Mouse (Mus musculus) midbrain, embryonic 12.5 days (tissue): ENCODE measurements around the gene Dse. TPM values are rescaled to one million over a fixed set of nuclear protein-coding genes. Genes with fewer than 3 reads are reported as not detected.

ENCODE experiments used
- ATAC-seq: fragments of 200-750 bp; cut with Nextera tagmentation; 2 replicates; pipeline ENCODE4 v1.8.0; 2017; ENCODE audit warnings: low read depth, moderate TSS enrichment, moderate library complexity; ENCODE audit not compliant: low FRiP score
- H3K27ac ChIP-seq: fragments of 300-500 bp; sonication (generic); replicated peaks from 2 replicates; pipeline ENCODE4 v1.5.1; 2016; ENCODE audit warnings: mild to moderate bottlenecking
- H3K27me3 ChIP-seq: fragments of 300-500 bp; sonication (generic); 2 replicates; pipeline ENCODE4 v1.6.1; 2016; ENCODE audit warnings: mild to moderate bottlenecking
- H3K36me3 ChIP-seq: fragments of 300-500 bp; sonication (generic); 2 replicates; pipeline ENCODE4 v1.6.1; 2016
- H3K4me1 ChIP-seq: fragments of 300-500 bp; sonication (generic); 2 replicates; pipeline ENCODE4 v1.6.1; 2016
- H3K4me2 ChIP-seq: fragments of 300-500 bp; sonication (generic); replicated peaks from 2 replicates; pipeline ENCODE4 v1.6.1; 2016; ENCODE audit warnings: mild to moderate bottlenecking, moderate library complexity
- H3K4me3 ChIP-seq: fragments of 300-500 bp; sonication (generic); 2 replicates; pipeline ENCODE4 v1.5.1; 2016; ENCODE audit warnings: mild to moderate bottlenecking
- H3K9ac ChIP-seq: fragments of 300-500 bp; sonication (generic); replicated peaks from 2 replicates; pipeline ENCODE4 v1.6.1; 2016; ENCODE audit warnings: mild to moderate bottlenecking, moderate library complexity
- H3K9me3 ChIP-seq: fragments of 300-500 bp; sonication (generic); 2 replicates; pipeline ENCODE4 v1.6.1; 2016; ENCODE audit warnings: mild to moderate bottlenecking
- WGBS: fragments of 180-500 bp; shearing (Covaris S2); methylation state at CpG from one replicate; pipeline ENCODE4 v1.1.7; 2016; 5-methylcytosine and 5-hydroxymethylcytosine counted together
- polyA plus RNA-seq: library from polyadenylated mRNA; unstranded; fragments of >200 nt; fragmentation: Nextera tagmentation; extraction: Ambion mirVana; gene quantifications from 2 replicates; pipeline ENCODE4 v1.2.1, GENCODE M21; 2016

Dse gene
- polyA plus RNA-seq, 1 experiment from 2014 or later: 20.5 TPM

- H3K27ac ChIP-seq: no peak overlapping the region
- 94% methylated on average over 2 of the region's 2 CpGs for WGBS
- no peaks in the 10 kb centered on the region for H3K4me1 ChIP-seq
- no peaks in the 10 kb centered on the region for H3K9me3 ChIP-seq
- H3K4me3 ChIP-seq: no peak overlapping the region
- ATAC-seq: no peak
- no peak overlapping the region for H3K9ac ChIP-seq
- no peaks in the 10 kb centered on the region for H3K36me3 ChIP-seq
- H3K27me3 ChIP-seq: no peaks in the 10 kb centered on the region
- H3K4me2 ChIP-seq: no peak overlapping the region
Measured at GRCm38 (mm10) chr10:34166971-34167370, 40.5 kb downstream of the Dse start.

- WGBS: 83% methylated on average over 12 of the region's 12 CpGs
- Histone ChIP-seq H3K36me3 (no peaks in the 10 kb centered on the region), H3K9me3 (no peaks in the 10 kb centered on the region), H3K4me2 (no peak overlapping the region), H3K27ac (no peak overlapping the region), H3K4me1 (no peaks in the 10 kb centered on the region), H3K27me3 (peaks cover 32% of the 10 kb centered on the region), H3K4me3 (no peak overlapping the region), H3K9ac (no peak overlapping the region)
- peak; percentile 34; the same call in 1 of the 2 replicates for ATAC-seq
Measured at GRCm38 (mm10) chr10:34155796-34156554, 51.5 kb downstream of the Dse start.

DNA sequence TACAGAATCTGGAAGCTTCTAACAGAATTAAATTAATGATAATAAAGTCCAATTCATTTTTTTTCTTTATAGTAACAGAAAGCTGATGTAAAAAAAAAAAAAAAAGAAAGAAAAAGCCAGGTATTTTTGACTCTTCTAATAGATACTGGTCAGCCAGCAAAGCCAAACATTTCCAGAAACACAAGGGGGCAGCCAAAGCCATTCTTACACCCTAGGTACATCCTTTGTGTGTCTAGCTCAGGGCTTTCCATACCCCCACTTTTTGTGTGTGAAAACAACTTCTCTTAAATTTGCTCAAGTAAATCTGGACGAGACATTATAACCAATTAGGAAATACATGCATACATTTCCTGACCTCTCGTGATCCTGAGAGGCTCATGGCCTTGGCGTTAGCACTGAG lies 55.7 kb downstream of the Dse start:
- H3K27ac ChIP-seq: no peak overlapping the region

DNA sequence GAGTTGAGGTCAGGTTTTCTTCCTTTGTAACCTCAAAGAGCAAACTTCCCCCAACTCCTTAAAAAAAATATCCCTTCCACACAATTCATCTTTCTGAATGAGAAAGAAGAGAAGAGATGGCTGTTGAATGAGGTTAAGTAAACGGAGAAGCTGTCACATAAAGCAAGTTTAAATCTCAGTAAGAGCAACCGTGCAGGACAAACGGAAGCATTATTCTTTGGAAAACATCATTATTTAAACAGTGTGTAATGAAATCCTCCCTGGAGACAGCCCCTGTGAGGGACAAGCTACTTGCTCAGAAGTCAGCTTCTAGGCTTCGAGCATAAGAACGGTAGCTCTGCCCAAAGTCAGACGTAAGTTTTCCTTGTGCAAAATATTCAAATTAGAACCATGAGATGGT lies 57.1 kb downstream of the Dse start:
- H3K4me3 ChIP-seq: no peak overlapping the region
- no peak overlapping the region for H3K4me2 ChIP-seq
- WGBS: 47% methylated on average over 6 of the region's 6 CpGs
- no peak overlapping the region for H3K9ac ChIP-seq
- peaks cover 18% of the 10 kb centered on the region for H3K27me3 ChIP-seq
- H3K27ac ChIP-seq: no peak overlapping the region
- H3K36me3 ChIP-seq: no peaks in the 10 kb centered on the region
- no peaks in the 10 kb centered on the region for H3K9me3 ChIP-seq
- no peak for ATAC-seq
- no peaks in the 10 kb centered on the region for H3K4me1 ChIP-seq

More for the DNA sequence above, 55.7 kb downstream of the Dse start:
- Histone ChIP-seq H3K9me3 (no peaks in the 10 kb centered on the region), H3K27me3 (peaks cover 25% of the 10 kb centered on the region), H3K9ac (no peak overlapping the region), H3K4me1 (no peaks in the 10 kb centered on the region), H3K4me3 (no peak overlapping the region), H3K4me2 (no peak overlapping the region), H3K36me3 (no peaks in the 10 kb centered on the region)
- ATAC-seq: no peak
- 85% methylated on average over 3 of the region's 3 CpGs for WGBS

GRCm38 (mm10) chr10:34149772-34150171 lies 57.7 kb downstream of the Dse start:
- Histone ChIP-seq H3K27ac (no peak overlapping the region), H3K4me2 (no peak overlapping the region), H3K9me3 (no peaks in the 10 kb centered on the region), H3K36me3 (no peaks in the 10 kb centered on the region), H3K9ac (no peak overlapping the region), H3K27me3 (peaks cover 18% of the 10 kb centered on the region), H3K4me3 (no peak overlapping the region), H3K4me1 (no peaks in the 10 kb centered on the region)
- WGBS: 78% methylated on average over 3 of the region's 3 CpGs
- ATAC-seq: no peak

DNA sequence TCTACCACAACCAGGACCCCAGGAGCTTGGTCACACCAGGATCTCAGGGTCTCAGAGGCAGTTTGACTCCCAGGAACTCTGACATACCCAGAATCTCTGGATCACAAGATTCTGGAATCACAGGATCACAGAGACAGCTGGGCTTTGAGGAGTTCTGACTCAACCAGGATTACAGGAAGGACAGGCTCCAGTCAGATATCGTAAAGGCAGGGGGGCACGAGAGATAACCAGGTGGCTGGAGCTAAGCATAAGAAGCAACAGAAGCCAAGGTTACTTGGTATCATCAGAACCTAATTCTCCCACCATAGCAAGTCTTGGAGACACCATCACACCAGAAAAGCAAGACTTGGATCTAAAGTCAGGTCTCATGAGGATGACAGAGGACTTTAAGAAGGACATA lies 65.8 kb downstream of the Dse start:
- 85% methylated on average over 2 of the region's 2 CpGs for whole genome bisulfite sequencing
- Histone ChIP-seq H3K4me2 (no peak overlapping the region), H3K36me3 (no peaks in the 10 kb centered on the region), H3K4me1 (no peaks in the 10 kb centered on the region), H3K27ac (no peak overlapping the region), H3K27me3 (no peaks in the 10 kb centered on the region), H3K9me3 (no peaks in the 10 kb centered on the region), H3K9ac (no peak overlapping the region), H3K4me3 (no peak overlapping the region)
- no peak for ATAC-seq

DNA sequence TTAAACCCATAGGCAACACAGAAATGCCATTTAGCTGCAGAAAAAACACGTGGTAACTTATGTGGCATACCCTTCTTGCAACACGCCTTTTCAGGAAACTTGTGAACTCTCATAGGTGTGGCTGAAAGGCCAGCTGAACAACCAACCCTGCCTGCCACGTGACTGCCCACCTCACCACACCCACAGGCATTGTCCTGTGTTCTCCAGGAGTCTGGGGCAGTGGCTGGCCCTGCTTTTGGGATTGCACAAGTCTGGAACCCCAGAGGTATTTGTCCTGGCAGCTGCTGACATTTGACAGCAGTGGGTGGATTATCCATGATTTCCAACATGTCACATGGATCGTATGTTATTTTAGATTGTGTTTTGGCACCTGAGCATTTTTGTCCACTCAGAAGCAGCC lies 67.7 kb downstream of the Dse start:
- H3K27me3 ChIP-seq: no peaks in the 10 kb centered on the region
- no peak overlapping the region for H3K9ac ChIP-seq
- WGBS: 77% methylated on average over 4 of the region's 4 CpGs
- H3K27ac ChIP-seq: no peak overlapping the region
- H3K4me2 ChIP-seq: no peak overlapping the region
- no peak for ATAC-seq
- H3K4me1 ChIP-seq: no peaks in the 10 kb centered on the region; the same call in 1 of the 2 replicates
- no peak overlapping the region for H3K4me3 ChIP-seq
- H3K9me3 ChIP-seq: no peaks in the 10 kb centered on the region
- no peaks in the 10 kb centered on the region for H3K36me3 ChIP-seq

GRCm38 (mm10) chr10:34138027-34138426 lies 69.5 kb downstream of the Dse start:
- 72% methylated on average over 6 of the region's 6 CpGs for WGBS
- ATAC-seq: no peak
- H3K27me3 ChIP-seq: no peaks in the 10 kb centered on the region
- no peaks in the 10 kb centered on the region for H3K9me3 ChIP-seq
- no peak overlapping the region for H3K4me3 ChIP-seq
- no peaks in the 10 kb centered on the region for H3K36me3 ChIP-seq
- no peak overlapping the region for H3K9ac ChIP-seq
- H3K4me2 ChIP-seq: no peak overlapping the region
- no peak overlapping the region for H3K27ac ChIP-seq
- H3K4me1 ChIP-seq: no peaks in the 10 kb centered on the region; the same call in 1 of the 2 replicates

DNA sequence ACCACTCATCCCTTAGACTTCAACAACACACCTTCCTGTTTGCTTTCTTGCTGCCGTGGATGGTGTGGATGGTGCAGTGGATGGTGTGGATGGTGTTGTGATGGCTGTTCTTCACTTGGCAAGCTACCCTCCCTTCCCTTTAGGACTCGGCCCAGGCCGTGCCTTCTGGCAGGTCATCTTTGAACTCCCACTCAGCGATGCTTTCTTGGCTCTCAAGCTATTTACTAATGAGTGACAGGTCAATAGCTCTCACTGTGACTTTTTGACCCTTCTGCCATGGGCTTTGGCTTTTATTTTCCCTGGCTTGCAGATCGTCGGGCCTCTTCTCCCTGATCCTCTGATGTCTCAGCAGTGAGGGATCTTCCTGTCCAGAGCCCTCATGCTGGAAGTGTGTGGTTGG lies 71.1 kb downstream of the Dse start:
- H3K9me3 ChIP-seq: no peaks in the 10 kb centered on the region
- no peak overlapping the region for H3K4me2 ChIP-seq
- H3K4me3 ChIP-seq: no peak overlapping the region
- H3K9ac ChIP-seq: no peak overlapping the region
- WGBS: 12% methylated on average over 6 of the region's 6 CpGs
- no peaks in the 10 kb centered on the region for H3K27me3 ChIP-seq
- no peaks in the 10 kb centered on the region; the same call in 1 of the 2 replicates for H3K4me1 ChIP-seq
- no peak overlapping the region for H3K27ac ChIP-seq
- no peak for ATAC-seq
- H3K36me3 ChIP-seq: no peaks in the 10 kb centered on the region

GRCm38 (mm10) chr10:34131356-34131755 lies 76.2 kb downstream of the Dse start:
- Histone ChIP-seq H3K9me3 (no peaks in the 10 kb centered on the region), H3K9ac (no peak overlapping the region), H3K27me3 (peaks cover 19% of the 10 kb centered on the region), H3K4me3 (no peak overlapping the region), H3K4me2 (no peak overlapping the region), H3K27ac (no peak overlapping the region), H3K36me3 (no peaks in the 10 kb centered on the region), H3K4me1 (peaks cover 5% of the 10 kb centered on the region)
- WGBS: 80% methylated on average over 2 of the region's 2 CpGs
- no peak for ATAC-seq

DNA sequence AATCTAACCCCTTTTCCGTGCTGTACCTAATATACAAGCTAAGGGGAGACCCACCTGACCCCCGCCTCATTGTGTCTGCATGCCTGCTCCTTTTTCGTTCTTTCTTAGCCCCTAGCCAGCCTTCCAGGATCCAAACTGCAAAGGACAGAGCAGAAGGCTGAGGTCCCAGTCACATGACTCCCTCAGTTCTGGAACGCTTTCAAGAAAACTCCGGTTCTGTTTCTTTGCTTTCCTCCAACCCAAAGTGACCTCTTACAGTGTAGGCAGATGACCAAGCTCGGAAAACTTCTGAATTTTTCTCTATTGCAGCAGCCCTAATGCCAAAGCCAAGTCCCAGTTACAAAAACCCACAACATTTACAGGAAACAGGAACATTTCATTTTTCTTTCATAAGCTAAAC lies 79.1 kb downstream of the Dse start:
- Histone ChIP-seq H3K27me3 (peaks cover 19% of the 10 kb centered on the region), H3K4me2 (no peak overlapping the region), H3K9ac (no peak overlapping the region), H3K36me3 (no peaks in the 10 kb centered on the region), H3K9me3 (peaks cover 6% of the 10 kb centered on the region), H3K27ac (no peak overlapping the region), H3K4me3 (no peak overlapping the region), H3K4me1 (peaks cover 5% of the 10 kb centered on the region)
- 85% methylated on average over 6 of the region's 6 CpGs for WGBS
- no peak for ATAC-seq

DNA sequence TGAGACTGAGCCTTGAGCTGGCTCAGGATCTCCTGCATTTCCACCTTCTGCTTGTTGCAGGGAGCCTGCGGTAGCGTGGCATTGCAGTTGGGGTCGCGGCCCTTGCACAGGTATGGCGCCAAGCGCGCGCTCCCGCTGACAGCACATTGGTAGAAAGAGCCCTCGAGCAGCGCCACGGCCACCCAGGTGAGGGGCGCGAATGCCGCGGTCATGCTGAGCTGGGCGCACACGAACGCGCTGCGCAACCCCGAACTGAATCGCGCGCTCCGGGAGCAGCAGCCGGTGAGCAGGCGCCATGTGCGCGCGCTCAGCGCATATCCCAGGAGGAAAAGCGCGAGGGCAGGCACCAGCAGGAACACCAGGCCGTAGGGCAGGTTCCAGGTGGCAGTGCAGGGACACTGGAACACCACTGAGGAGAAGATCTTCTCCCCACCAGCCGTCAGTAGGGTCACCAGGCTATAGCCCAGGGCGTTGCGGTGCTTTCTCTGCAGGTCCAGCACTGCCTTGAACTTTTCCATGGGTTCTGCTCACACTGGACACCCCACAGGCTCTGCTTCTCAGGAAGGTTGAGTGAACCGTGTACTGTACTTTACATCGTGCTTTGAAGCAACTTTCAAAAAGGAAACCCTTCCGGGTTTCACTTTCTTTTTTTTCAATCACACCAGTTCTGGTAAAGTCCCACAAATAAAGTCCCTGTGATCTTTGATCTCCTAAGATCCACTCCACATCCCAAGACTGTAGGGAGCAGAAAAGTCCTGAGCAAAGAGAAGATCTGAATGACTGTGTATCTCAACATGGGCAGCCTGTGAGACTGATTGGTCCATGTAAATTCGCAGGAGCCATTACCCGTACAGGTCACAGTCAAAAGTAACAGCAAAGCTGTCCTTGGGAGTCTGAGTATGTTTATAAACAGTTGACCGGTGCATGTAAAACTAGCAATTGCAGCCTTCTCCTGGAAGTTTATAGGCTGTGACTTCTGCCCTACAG lies 79.8 kb downstream of the Dse start, which contains the start of gene Calhm6:
Gene Calhm6, minus strand, starts transcription at position 593 of the 987 bp plus-strand sequence.
- no peak within 1 kb of the TSS for H3K27ac ChIP-seq
- peak within 1 kb of the TSS; percentile 75 for H3K4me2 ChIP-seq
- 17% methylated on average over 44 of the region's 44 CpGs for whole genome bisulfite sequencing
- H3K36me3 ChIP-seq: no peaks in the 10 kb centered on the region
- H3K9ac ChIP-seq: peak within 1 kb of the TSS; percentile 4; the same call in 1 of the 2 replicates
- H3K4me1 ChIP-seq: peaks cover 5% of the 10 kb centered on the region
- H3K9me3 ChIP-seq: peaks cover 6% of the 10 kb centered on the region
- peak within 1 kb of the TSS; percentile 52 for H3K4me3 ChIP-seq
- peak; percentile 82 for ATAC-seq
- H3K27me3 ChIP-seq: peaks cover 19% of the 10 kb centered on the region
